Mouse (Mus musculus) heart, adult 18-20 months (tissue): ENCODE measurements around the gene Cers5. TPM values are rescaled to one million over a fixed set of nuclear protein-coding genes. Genes with fewer than 3 reads are reported as not detected.
A peak's percentile ranks its signal among the peaks of the same experiment; 100 is the strongest.
"Not testable (repeated sequence)": the region's sequence is repeated elsewhere in the genome, so short reads cannot be mapped to it uniquely, and the experiment has no call there.

Experiments
- DNase-seq, 2 experiments: peaks; one replicate each; pipeline ENCODE4 v3.0.0; 2021 to 2022; ENCODE audit warnings: mixed read lengths in 1 of 2
- total RNA-seq, 2 experiments: library from RNA; stranded (reverse); gene quantifications; 2 replicates each; pipeline ENCODE4 v1.2.3; 2021

Gene Cers5
- total RNA-seq, 2 experiments from 2014 or later, result 16.6 to 19.9 TPM

GRCm38 (mm10) chr15:99790464-99790863 is 17.8 kb upstream of the Cers5 start:
- DNase-seq, result no peak

DNA sequence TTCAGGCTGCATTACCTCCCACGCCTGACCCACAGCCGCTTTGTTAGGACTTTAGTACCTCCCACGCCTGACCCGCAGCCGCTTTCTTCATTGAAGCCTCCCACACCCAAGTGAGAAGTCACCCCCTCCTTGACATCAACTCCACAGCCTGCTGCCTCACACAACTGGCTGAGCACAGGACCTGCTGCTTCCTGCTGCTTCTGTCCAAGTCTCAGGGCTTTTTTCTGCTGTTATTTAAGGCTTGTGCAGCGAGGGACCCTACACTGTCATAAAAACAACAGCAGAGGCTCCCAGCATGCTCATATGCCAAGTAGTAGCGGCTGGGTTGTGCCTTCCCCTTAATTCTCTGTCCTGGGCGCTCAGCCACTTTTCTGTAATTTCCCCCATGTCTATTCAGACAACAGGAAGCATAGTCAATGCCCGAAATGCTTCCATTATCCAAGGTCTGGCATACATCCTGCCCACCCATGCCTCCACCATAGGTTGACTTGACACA is 15.0 kb upstream of the Cers5 start:
- peak; percentile 21 to 33 for DNase-seq

DNA sequence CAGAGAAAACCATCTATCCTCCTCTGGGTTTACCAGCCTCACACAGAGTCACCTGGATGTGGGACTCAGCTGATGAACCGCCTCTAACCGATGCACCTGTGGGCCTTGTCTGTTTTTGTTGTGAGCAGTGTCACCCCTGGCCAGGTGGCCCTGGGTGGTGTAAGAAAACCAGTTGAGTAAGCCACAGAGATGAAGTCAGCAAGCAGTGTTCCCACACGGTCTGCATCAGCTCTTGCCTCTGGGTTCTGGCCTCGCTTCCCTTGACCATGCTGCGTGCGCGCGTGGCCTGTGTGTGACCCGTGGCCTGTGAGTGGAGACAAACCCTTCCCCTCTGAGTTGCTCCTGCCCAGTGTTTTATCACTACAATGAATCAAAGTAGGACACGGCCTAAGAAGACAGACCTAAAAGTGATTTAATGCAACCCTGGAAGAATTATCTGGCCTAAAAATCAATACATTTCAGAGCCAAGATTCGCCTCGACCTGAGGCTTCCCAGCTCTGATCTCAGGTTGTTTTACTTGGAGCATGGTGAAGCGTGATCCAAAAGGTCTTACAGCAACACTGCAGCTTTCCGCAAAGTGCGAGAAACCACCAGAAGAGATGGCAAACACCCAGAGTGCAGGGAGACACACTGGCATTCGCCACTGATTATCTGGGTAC is 6.1 kb upstream of the Cers5 start:
- no peak for DNase-seq

GRCm38 (mm10) chr15:99778148-99778547 is 5.5 kb upstream of the Cers5 start:
- DNase-seq, result peak; percentile 26 to 66

- no peak for DNase-seq
Observed at GRCm38 (mm10) chr15:99772925-99773324, 240 bp upstream of the Cers5 start.

GRCm38 (mm10) chr15:99772277-99772880 is 306 bp downstream of the Cers5 start:
- peak; percentile 90 to 95 for DNase-seq

GRCm38 (mm10) chr15:99771601-99772276 is 946 bp downstream of the Cers5 start:
- DNase-seq, result peak; percentile 27 to 69

DNA sequence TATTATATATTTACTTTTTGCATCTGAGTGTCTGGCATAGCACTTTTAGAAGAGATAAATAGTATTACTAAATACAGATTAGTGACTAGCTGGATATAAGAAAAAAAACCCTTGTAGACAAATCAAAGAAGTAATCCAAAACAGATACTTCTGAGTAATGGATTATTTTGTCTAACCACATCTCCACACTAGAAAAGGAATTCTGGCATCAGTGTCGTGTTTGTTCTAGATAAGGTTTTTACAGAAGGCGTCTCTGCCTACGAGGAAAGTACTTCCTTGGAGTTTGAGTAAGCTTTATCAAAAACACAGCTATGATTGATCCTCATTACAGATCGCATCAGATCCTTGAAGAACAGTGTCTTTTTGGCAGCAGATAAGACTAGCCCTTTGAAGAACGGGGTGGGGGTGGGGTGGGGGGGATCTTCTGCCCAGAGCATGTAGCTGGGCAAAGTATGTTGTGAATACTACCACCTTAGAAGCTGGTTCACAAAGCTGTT is 1.6 kb downstream of the Cers5 start:
- DNase-seq, result no peak

DNA sequence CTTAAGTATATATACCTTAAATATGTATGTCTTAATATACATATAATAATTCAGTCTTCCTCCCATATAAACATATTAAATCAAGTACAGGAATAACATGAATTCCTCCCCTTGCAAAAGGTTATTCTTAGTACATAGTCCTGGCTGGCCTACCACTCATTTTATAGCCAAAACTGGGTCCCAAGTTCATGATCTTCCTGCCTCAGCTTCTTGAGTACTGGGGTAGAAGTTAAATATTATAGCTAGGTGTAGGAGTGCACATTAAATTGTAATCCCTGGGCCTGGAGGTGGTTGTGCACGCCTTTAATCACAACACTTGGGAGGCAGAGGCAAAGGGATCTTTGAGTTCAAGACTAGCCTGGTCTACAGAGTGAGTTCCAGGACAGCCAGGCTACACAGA is 3.9 kb downstream of the Cers5 start:
- DNase-seq, result no peak

DNA sequence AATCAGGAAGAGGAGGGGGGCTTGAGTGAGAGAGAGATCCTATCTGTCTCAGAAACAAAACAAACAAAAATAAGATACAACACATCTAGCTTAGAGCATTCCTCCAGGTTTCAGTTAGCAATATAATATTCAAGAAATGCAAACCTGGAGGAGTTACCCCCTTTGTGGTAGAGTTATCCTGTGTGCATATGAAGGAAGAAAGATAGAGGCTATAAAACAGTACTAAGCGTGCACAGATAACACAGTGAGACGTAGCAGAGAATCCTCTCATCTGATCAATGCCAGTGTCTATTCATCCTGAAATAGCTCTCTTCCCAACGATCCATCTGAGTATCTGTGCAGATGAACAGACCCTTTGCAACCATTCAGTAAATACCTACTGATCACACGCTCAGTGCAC is 5.2 kb downstream of the Cers5 start:
- DNase-seq, result no peak

DNA sequence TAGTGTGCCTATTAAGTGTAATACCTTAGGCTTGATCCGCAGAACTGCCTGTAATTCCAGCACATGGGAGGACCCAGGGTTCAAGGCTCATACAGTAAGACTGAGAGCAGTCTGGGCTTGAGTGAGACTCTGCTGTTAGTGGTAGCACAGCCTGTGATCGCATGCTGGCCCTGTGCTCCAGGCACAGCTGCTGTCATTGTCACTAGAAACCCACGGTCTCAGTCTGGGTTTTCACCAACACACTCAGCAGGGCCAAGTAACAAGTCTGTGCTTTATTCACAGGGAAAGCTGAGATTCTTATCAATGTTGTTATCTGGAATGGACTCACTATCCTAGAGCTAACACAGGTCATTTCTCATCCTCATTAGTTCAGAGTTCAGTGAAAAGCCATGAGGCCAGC is 18.5 kb downstream of the Cers5 start:
- DNase-seq, result no peak

- DNase-seq, result peak in 1 of 2 experiments; percentile 52
Observed at GRCm38 (mm10) chr15:99740229-99740628, 32.5 kb downstream of the Cers5 start.

DNA sequence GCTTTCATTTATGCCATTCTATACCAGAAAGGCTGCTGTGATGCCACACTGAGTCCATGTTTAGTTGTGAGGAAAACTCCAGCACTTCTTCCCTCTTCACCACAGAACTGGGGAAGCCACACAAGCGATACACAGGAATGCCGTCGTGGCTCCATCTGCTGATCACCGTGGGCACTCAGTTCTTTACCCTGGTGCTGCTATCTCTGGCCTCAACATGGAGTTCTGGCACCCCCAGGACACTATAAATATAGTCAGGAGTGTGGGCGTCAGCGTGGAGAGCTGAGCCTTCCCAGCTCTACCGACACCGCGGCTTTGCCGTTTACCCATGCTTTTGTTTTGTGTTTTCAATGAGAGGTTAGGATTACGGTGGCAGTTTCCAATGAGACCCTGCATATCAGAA is 36.0 kb downstream of the Cers5 start:
- no peak for DNase-seq

GRCm38 (mm10) chr15:99735631-99736030 is 37.1 kb downstream of the Cers5 start:
- peak; percentile 100 for DNase-seq

DNA sequence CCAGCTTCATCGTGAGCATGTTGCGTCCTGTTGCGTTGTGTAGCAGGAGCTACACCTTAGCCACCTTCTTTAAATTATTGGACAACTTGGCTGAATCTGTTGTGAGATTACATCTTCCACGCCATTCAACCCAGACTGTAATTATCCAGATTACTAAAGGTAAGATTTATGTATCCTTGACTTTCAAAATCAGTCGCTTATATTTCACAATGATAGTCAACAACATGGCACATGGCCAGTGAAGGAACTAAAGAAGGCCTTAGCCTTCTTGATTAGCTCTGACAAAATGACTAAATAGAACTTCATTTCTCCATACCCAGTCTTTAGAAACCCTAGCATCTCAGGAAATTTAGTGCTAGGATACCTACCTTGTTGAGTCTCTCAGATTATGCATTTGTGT is 39.5 kb downstream of the Cers5 start:
- DNase-seq, result no peak

DNA sequence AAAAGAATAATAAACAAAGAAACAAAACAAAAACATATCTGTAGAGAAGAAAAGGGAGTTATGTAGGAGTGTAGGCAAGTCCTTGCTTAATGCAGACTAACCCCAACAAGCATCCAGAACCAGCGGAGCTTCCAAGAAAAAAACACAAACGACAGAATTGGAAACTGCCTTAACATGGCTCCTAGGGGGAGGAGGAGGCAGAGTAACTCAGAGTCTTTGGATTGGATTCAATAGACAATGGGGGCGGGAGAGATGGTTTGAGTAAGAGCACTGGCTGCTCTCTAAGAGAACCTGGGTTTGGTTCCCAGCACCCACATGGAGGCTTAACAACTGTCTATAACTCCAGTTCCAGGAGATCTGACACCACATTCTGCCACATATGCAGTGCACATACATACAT is 41.0 kb downstream of the Cers5 start:
- no peak for DNase-seq

GRCm38 (mm10) chr15:99731167-99731566 is 41.5 kb downstream of the Cers5 start:
- no peak for DNase-seq

- no peak for DNase-seq
Observed at GRCm38 (mm10) chr15:99729056-99729783, 43.5 kb downstream of the Cers5 start.

DNA sequence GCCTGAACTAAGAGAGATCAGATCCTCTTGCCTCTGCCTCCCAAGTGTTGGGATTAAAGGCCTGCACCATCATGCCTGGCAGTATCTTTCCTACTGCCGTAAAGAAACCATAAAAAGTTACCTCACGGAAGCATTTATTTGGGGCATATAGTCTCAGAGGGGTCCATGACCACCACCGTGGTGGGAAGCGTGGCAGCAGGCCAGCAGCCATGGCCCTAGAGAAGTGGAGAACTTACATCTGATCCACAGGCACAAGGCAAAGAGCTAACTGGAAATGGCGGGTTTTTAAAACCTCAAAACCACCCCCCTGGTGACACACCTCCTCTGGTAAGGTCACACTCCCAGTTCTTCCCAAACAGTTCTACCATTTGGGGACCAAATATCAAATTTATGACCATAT is 44.5 kb downstream of the Cers5 start:
- no peak for DNase-seq

DNA sequence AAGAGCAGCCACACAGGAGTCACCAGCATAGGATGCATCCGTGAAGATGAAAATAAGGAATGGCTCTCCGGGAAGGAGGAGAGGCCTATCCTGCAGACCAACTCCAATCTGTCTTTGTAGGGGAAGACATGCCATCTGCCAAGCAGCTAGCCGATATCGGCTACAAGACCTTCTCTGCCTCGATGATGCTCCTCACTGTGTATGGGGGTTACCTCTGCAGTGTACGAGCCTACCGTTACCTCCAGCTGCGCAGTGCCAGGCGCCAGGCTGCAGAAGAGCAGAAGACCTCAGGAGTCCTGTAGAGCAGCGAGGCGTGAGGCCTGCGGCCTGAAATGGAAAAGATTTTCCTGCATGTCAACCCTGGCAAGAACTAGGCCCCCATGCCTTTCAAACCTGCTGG is 45.2 kb downstream of the Cers5 start:
- DNase-seq, result no peak

DNA sequence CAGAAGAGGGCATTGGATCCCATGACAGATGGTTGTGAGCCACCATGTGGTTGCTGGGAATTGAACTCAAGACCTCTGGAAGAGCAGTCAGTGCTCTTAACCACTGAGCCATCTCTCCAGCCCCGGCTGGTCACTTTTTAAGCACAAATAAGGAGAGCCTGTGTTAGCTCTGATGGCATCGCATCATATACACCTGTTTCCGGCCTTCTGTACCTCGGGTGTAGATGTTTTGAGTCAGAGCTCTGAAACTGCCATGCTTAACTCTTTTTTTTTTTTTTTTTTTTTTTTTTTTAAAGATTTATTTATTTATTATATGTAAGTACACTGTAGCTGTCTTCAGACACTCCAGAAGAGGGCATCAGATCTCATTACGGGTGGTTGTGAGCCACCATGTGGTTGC is 45.6 kb downstream of the Cers5 start:
- not testable (repeated sequence) for DNase-seq

- no peak for DNase-seq
Observed at GRCm38 (mm10) chr15:99726549-99726948, 46.1 kb downstream of the Cers5 start.
